Mouse (Mus musculus) T-helper 1 cell (primary cell): ENCODE measurements around the gene Cfap77.

ENCODE experiments used
- in situ Hi-C: fragments of 300-600 bp; cut with MboI, MseI; formaldehyde crosslinking; loops from one replicate; pipeline ENCODE4 v1.15.1; 2025; ENCODE audit warnings: high pct_unique_total_duplicates

Gene Cfap77

DNA sequence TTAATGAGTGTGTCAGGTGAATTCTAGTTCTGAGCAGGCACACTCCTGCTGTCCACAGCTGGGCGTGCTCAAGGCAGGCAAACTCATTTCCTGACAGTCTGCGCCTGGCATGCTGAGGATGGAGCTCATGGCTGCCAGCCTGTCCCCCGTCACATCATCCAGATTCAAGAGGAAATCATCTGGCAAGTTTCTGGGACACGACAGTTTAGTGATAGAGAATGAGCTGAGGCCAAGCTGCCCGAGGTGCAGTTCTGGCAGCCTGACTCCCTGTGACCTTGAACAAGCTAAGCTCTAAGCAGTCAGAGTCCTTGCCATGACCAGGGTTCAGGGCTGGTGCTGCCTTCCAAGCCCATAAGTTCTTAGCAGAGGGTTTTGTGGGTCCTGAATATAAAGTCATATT is 56.6 kb downstream of the Cfap77 start:
- in situ Hi-C loops, result no loop called here

DNA sequence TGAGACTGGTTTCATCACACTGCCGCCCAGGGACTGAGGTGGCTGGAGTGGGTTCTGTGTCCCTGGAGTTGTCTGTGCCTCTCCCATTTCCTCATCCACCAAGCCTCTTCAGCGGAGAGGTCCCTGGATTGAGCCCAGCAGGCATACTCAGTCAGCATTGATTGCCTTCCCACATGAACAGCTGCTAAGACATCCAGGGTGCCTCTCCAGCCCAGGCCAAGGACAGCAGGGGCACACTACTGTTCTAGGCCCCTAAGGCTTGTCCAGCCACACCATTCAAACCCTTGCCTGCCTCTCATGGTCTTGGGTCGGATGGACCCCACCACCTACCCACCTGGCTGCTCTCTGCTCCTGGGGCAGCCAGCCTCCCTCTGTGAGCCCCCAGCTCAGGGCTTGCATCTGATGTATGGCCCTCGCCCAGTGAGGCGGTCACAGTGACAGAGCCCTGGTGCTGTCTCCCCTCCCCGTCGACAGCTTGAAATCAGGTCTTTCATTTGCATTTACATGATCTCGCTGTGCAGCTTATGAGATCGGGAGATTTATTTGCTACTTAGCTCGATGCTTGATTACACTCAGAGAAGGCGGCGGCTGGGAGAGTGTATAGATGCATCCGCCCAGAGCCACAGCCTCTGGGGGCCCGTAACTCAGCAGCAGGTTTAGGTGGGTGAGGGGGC is 57.6 kb downstream of the Cfap77 start:
- in situ Hi-C loops, result no loop called here

DNA sequence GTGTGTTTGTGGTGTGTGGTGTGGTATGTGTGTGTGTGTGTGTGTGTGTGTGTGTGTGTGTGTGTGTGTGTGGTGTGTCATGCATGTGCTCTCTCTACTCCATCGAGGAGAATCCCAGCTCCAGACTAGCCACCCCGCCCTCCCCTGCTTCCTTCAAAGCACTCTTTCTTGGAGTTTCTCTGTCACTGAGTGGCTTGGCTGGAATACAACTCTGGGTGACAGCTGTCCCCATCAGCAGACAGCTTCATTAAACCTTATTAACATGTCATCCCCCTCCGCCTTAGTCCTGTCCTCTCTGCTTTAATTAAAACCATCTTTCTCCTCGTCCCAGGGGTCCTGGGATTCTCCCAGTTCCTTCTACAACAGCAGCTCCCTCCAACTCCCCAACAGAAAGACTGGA is 59.4 kb downstream of the Cfap77 start:
- in situ Hi-C loops, result no loop called here

DNA sequence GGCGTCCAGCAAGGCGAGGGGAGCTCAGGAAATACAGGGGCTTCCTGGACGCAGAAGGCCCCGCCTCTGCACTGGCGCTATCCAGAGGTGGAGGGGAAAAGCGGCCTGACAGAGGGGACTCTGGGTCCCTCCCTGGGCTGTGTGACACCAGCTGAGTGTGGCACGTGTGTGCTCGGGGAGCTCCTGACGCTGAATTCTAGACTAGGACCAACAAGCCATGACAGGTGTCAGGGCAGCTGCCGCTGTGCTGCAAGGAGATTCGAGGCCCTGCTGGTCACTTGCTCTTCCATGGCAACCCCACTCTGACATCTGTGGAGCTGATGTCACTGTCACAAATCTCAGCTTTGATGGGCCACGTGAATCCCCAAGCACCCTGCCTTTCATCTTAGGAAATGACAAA is 60.9 kb downstream of the Cfap77 start:
- in situ Hi-C loops, result no loop called here

DNA sequence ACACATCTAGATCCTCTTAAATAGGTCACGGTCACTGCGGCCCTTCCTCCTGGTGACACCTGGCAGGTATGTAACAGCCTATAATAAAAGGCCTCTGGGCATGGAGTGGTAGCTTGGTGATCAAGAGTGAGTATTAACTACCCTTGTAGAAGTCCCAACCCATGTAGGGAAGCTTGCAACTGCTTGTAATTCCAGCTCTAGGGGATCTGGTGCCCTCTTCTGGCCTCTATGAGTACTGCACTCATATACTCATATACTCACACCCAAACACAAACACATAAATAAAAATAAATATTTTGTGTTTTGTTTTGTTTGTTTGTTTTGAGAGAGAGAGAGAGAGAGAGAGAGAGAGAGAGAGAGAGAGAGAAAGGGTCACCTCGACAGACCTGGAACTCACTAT is 66.1 kb downstream of the Cfap77 start:
- in situ Hi-C loops, result no loop called here

DNA sequence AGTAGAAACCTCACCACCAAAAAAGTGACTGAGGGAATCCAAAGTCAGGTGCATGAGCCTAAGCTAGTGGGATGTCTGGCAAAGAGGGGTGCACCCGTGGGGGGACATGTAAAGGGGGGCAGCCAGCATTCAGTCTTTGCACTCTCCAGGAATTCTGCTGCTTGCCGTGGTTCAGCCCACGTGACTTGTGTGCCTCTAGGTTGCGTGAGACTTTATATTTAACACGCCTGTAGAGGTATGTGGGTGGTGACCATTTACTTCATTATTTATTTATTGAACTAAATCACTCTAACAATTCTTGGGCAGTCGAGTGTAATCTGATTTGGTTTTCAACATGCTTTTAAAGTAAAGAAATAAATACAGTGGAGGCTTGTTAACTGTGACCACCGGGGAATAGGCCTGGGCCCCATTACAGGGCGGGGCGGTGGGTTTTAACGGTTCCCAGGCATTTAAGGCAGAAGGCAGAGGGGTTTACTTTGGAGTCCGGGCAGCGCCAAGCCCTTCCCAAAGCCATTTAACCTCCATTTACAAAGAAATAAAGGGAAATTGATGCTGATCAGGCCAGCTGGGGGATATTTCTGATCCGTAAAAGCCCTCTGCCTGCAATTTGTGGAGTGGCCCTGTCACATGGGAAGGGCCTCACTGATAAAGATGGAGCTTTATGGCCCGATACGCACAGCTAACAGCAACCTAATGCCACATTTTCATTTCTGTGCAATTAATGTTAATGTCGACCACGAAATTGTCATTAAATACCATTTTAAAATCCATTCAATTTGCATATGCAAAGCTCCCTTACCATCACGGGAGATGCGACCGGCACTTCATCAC is 74.6 kb downstream of the Cfap77 start:
- in situ Hi-C loops, result no loop called here

DNA sequence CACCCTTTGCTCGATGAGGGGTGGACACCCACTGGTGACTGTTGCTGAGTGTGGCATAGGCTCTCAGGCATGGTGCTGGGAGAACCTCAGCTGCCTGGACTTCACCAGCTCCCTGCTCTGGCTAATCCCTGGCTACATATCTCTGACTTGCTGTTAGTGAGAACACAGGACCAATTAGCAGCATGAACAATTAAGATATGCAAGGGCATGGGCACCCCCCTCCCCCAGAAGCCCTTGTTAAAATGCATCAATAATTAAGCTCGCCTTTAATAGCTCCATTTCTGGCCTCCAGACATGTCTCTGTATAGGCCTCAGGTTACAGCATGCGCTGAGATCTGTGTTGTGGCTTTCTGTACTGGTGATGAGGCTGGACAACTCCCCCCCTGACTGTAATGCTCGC is 76.4 kb downstream of the Cfap77 start:
- in situ Hi-C loops, result loop anchor here (5.0 kb wide), 1 partner anchor 226 kb away; no protein-coding TSS in a partner anchor

DNA sequence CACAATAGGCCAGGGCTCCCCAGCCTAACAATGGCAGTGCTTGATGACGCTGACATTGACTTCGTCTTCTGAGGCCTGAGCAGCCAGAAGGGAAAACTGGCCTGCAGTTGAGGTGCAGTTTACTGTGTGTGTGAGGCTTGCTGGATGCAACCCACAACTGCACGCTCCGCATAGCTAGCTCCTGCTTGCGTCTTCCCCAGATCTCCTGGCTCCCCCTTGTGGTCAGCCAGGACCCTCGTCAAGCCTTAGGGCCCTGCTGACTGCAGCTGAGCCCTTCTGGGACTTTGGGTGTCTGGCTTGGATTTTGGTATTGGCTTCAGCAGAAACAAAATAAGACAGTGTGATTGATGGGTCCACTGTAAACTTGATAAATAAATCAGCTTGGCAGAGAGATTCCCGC is 78.2 kb downstream of the Cfap77 start:
- in situ Hi-C loops, result loop anchor here (5.0 kb wide), 1 partner anchor 224 kb away; no protein-coding TSS in a partner anchor

DNA sequence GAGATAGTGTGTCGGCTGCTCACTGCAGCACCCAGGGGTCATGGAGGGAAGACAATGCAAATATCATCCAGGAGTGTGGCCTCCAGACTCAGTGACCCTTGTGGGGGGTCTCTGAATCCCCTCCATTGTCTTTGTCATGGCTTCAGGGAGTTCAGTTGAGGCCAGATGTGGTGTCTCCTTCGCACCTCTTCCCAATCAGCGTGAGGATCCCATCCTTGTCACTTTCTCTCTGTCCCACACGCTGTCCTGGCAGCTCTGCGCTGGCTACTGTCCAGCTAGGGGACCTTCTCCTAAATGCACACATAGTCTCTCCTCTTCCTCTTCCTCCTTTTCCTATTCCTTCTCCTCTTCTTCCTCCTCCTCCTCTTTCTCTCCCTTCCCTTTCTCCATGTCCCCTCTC is 79.3 kb downstream of the Cfap77 start:
- in situ Hi-C loops, result loop anchor here (5.0 kb wide), 1 partner anchor 223 kb away; no protein-coding TSS in a partner anchor

DNA sequence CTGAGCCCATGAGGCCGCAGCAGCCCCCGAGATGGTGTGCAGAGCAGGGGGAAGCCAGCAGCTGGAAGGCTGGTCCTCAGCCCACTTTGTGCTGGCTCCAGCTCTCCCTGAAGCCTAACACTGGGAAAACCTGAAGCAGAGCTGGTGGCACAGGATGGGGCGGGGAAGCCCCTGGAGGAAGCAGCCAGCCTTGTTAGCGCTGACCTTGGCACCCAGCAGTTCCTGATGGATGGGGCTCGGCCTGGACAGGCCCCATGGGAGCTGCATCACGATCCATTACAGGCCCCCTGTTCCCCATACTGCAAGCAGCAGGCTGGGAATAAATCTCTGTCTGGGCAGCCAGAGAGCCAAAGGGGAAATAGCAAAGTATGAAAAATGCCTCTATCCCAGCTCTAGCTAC is 80.3 kb downstream of the Cfap77 start:
- in situ Hi-C loops, result no loop called here

DNA sequence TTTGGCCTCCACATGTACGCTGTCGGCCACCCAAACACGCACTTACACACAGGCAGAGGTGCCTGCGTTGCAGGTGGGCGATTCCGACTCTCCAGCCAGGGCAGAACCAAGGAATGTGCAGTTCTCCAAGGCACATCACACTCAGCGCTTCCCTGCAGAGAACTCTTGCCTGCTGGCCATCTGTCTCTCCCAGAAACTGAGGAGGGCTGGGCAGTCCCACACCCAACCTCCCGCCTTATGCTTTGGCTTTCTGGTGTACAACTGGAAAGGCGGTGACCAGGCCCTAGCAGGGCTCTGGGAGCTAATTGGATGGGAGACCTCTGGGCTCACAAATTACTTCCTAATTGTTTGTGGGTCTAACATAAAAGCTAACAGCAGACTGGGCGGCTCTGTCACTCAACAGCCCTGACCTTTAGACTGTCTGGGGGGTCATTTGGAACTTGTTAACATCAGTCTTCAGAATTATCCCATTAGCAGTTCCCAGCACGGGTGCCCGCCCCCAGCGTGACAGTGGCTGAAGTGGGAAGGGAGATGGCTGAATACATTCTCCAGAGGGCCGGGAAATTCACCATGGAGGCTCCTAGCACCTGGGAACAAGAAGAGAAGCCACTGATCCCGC is 80.9 kb downstream of the Cfap77 start:
- in situ Hi-C loops, result no loop called here

DNA sequence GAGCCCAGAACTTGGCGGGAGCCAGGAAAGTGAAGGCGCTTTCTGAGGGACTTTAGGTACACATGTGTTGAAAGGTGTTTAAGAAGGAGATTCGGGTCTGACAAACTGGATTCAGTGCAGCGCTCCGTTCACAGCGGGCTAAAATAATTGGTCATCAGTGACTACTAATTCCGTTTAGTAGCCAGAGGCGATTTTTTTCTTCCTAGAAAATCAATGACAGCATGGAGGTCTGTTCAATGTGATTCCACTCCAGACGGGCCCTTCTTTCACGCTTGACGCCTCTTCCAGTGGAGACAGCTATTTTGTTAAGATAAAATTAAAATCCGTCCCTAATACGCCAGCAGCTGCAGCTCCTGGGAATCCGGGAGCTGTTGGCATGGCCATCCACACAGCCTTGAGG is 84.4 kb downstream of the Cfap77 start:
- in situ Hi-C loops, result no loop called here

DNA sequence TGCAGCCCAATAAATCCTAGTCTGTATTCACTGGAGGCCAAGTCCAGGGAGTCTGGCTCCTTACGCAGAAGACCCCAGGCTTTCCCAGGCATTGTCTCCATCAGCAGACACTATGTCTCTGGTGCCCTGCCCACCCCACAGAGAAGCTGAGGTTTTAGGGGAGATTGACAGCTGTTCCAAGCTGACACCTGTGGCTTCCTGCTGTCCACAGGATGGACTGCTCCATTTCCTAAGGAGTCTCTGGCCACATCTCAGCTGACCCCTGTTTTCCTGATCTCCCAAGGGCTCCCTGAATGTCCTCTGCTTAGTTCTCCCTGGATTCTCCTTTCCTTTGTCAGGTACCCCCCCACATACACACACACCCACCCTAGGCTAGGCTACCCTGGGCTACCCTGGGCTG is 86.6 kb downstream of the Cfap77 start:
- in situ Hi-C loops, result no loop called here

DNA sequence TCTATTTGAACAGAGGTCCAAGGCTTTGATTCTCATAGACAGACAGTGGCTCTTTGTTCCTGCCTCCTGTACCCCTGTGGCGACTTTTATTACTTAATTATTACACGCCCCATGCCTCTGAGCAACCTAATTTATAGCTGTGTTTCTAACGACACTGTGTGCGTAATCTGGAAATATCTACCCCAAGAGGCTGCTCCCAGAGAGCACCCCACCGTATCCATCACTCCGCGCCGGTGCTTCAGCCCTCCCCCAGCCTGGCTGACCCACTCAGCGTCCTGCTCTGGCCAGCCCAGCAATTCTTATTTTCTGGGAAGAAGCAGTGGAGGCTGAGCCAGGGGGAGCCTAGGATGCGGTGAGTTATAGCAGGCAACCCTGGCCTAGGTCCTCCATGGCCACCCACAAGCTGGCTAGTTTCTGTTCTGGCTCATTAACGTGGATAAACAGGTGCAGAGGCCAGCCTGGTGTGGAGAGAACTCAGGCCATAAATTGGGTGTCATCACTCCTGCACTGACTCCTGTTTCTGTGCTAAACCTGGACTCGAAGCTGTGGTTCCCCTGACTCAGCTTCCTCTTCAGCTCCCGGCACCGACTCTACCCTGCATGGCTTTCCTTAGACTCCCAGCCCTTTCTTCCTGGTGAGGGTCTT is 88.6 kb downstream of the Cfap77 start:
- in situ Hi-C loops, result no loop called here

DNA sequence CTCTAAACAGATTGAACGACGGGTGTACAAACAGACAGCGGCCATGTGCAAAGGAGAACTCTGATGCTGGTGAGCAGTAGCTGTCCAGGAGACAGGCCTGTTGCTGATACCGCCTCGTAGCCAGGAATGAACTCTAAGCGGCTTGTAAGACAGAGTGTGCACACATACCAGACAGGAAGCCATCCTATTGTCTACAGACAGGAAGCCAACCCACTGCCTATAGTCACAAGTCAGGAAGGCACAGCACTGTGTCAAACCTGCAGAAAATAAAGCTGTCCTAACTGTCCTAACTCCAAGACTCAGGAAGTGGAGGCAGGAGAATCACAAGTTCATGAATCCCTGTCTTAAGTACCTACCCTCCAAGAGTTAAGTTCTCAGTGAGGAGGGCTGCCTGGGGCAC is 91.3 kb downstream of the Cfap77 start:
- in situ Hi-C loops, result no loop called here

DNA sequence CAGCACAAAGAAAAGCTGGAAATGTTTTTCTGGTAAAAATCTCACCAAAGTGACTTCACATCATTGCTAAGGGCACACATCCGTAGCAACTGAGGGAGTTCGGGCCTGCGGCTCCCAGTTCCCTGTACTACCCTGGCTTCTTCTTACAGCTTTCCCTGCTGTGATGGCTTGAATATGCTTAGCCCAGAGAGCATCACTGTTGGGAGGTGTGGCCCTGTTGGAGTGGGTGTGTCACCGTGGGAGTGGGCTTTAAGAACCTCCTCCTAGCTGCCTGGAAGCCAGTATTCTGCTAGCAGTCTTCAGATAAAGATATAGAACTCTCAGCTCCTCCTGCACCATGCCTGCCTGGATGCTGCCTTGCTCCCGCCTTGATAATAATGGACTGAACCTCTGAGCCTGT is 93.2 kb downstream of the Cfap77 start:
- in situ Hi-C loops, result no loop called here

DNA sequence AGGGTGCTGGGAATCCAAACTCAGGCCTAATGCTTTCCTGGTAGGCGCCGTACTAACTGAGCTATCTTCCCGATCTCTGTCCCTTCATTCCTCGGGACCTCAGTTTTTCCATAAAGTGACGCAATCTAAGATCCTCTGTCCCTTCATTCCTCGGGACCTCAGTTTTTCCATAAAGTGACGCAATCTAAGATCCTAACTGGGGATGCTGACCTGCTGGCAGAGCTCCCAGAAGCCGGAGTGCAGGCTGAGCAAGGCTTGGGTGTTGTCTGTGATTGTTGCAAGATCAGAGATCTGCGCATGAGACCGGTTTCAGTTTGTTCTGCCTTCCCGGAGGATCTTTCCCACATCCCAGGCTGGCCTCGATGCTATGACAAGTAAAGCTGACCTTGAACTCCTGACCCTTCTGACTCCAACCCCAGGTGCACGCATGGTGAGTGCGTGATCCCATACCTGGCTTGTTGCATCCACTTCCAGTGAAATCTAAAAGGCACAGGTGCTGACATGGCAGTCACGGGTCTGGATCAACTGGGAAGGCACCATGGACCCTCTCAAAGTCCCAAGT is 93.8 kb downstream of the Cfap77 start:
- in situ Hi-C loops, result no loop called here

DNA sequence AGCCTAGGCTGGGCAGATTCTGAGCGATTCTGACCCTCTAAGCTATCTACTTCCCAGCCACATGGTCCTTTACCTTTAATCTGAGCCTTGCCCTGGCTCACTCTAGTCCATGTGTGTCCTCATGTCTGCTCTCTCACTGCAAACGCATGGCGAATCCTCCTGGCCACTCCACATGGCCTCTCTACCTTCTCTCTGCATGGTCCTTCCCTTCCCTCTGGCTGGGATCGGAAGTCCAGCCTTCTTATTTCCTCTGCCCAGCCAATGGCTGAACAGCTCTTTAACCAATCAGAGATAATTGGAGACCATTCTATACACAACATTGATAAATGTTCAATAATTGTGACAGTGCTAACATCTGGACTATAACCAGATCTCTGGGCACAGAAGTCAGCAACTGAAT is 98.0 kb downstream of the Cfap77 start:
- in situ Hi-C loops, result no loop called here

DNA sequence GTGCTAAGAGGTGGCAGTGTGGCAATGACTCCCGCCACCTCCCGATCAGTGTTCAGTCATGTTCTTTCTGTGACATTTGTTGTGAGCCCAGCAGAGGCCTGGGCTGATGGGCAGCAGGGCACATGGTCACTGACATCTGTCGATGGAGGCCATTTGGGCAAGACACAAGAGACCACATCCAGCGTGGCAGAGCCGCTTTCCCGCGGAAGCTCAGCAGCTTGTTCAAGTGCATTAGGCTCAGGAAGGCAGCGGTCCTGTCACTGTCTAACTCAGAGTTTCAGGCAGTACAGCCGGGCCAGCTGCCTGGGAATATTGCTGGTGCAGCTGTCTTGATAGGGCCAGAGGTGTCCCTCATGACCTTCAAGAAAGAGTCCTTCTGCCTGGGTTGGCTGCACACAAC is 100.3 kb downstream of the Cfap77 start:
- in situ Hi-C loops, result no loop called here

DNA sequence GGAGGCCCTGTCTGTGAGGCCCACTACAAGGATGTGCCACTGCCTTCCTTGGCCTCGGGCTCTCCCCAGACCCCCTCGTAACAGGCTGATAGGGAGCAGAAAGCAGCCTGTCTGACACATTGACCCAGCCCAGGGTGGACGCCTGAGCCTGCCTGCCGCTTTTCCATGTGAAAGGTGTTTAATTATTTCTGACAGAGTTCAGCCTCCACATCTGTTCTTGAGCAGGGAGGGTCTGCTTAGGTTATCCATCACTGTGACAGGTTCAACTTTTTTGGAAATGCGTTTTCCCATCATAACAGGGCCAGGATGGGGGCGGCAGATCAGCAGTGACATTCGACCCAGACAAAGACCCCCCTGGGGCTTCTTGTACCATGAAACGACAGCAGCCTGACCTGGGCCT is 101.9 kb downstream of the Cfap77 start:
- in situ Hi-C loops, result no loop called here

DNA sequence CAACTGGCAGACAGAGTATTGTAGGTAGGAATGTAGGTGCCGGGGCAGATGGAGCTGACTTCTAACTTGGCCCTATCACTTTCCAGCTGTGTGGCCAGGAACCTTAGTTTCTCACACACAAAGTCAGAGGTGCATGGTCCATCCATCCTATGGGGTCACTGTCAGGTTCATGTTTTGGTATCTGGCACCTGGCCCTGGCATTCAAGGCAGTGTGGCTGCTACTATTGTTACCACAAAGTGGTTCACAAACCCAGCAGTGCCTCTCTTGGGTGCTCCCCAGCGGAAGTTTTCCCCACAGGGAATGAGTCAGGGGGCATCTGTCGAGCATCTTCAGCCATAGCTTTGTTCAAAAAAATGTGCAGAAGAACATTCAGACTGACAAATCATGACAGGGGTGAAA is 108.6 kb downstream of the Cfap77 start:
- in situ Hi-C loops, result no loop called here

DNA sequence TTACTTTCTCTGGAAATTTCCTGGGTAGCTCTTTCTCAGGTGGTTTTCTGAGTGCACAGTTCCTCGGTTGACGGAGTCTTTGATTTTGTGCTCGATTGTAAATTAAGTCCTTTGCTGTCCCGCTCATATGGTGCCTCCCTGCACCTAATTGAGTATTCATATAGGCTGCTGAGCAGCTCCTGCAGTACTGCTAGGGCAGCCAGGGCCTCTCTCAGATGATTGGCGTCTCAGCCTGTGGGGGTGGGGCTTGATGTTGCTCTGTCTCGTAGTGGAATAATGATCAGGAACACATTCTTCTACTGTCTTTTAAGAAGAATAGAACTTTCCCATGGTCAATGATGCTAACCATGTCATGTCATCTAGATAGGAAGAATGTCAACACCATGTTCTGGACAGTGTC is 109.5 kb downstream of the Cfap77 start:
- in situ Hi-C loops, result no loop called here
